Mouse (Mus musculus): ENCODE data around the gene Gm17660.

The Gm17660 gene

DNA sequence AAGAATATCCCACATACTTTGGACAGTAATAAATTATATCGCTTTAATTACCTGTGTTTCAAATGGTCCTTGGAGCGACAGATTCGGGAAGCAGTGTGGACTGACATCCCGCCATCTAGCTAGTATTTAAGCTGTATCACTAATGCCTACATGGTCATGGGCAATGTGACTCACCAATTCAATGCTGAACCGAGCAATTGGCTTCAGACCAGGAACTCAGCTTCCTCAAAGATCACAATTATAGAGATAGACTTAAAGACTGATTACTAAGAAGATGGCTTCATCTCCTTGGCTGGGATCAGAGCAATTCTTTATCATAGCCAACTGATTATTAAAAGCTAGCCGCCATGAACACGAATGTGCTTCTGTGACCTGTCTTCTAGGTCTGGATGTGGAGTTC is at the start of gene Gm17660:
TSS of gene Gm17660 (minus strand) at position 101 of the 400 bp plus-strand sequence.
- WGBS, result 91% methylated on average over 7 of the region's 7 CpGs

GRCm38 (mm10) chr5:104126561-104127320 is 49.3 kb upstream of the Gm17660 start:
- WGBS, result 67% methylated on average over 12 of the region's 12 CpGs

DNA sequence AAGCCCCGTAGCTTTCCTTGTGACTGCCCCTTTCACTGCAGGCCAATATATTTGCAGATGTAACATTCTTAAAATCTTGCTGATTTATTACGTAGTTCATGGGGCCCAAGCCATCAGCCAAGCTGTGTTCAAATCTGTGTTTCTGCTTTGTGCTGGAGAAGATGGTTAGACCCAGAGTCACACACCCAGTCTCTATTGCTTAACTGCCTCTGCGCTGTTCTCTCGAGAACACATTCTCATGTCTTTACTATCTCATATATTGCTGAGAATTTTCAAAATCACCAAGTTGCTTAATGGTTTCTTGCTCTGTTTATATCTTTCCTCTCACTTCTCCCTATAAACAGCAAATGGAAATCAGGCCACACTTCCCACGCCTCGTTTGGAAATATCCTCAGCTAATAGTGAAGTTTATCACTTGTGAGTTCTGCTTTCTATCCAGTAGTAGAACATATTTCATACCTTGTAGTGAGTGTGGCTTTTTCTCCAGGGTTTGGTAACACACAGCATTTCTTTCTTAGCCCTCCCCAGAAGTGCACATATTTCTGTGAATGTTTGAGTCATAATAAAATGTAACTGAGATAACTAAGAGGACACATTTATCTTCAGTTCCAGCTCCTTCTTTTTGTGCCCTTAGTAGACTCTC is 46.7 kb upstream of the Gm17660 start:
- 68% methylated on average over 6 of the region's 6 CpGs for WGBS

DNA sequence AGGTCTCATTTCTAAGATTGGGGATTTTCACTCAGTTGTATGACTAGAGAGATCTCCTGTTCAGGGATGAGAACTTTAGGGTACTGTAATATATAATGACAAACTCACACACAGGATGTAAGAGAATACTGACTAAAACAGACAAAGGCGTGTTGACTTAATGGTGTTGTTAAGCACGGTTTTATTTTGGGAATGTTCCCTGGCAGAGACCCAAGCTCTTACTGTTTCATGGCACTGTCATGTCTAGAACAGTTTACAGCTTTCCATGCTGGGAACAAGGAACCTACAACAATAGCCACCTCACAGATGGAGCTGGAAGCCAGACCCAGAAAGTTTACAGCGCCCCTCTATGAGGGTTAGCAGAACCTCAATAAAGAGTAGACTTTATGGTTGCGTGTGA is 38.5 kb upstream of the Gm17660 start:
- WGBS, result 58% methylated on average over 4 of the region's 4 CpGs

GRCm38 (mm10) chr5:104115118-104115517 is 37.7 kb upstream of the Gm17660 start:
- 32% methylated on average over 14 of the region's 14 CpGs for WGBS

DNA sequence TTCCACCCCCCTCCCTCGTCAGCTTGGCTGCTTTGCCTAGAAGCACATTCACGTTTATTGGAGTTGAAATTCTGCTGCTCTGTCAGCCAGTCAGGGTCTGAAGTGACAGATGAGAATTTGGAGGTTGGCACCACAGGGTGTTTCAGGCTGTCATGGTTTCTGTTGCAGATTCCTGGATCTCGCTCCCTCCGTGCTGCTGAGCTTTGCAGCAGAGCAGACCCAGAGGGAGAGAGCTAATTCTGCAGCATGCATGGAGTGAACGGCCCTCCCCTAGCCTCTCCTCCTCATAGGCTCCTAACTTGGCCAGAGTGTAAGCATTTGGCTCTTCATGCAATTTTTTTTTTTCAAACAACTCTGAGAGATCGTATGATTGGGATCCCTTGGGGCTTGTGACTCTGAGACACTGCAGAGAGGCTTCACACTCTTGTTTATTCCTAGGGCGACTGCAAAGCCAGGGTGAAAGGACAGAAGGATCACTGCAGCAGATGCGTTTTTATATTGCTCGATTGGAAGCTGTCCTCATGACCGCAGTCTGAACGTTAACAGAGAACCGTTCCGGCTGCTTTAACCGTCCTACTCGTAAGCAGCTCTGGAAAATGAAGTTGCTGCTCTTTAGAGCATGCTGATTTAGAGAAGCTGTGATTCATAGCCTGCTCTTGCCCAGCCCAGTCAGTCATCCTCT is 36.2 kb upstream of the Gm17660 start, which contains the start of gene Sparcl1:
TSS of gene Sparcl1 (minus strand) at position 243 of the 682 bp plus-strand sequence.
- WGBS, result 7% methylated on average over 15 of the region's 15 CpGs

DNA sequence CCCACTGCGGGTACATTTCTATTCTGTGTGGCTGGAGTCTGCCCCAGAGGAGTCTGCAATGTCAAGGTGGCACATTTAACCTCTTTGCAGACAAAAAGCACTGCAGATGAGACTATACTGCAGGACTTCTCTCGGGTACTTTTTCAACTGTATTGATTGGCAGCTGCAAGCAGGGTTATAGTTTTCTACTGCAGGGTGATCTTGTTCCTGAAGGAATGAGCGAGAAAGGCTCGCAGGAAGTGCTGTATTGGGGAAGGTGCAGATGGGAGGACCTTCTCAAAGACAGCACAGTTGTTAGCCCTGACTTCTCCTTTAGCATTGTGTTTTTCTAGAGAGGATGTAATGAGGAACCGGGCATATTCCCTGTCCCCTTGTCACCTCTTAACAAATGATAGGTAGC is 35.1 kb upstream of the Gm17660 start:
- WGBS, result 12% methylated on average over 5 of the region's 5 CpGs

DNA sequence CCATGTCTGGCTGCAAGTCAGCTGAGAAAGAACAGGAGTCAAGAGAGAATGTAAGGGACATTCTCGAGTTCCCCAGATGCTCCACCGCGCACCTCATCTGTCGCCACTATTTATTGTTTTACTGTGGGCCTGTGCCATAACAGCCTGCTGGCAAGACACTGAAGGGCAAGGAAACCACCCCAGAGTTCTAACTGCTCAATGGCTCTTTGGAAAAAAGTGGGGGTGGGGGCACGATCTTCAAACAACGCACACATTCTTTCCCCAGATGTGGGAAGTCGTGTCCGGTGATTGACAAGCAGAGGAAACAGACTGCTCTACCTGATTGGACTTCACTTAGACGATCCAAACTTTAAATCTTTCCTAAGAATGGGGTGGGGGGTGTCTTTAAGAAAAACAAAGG is 34.6 kb upstream of the Gm17660 start:
- 12% methylated on average over 9 of the region's 9 CpGs for WGBS

DNA sequence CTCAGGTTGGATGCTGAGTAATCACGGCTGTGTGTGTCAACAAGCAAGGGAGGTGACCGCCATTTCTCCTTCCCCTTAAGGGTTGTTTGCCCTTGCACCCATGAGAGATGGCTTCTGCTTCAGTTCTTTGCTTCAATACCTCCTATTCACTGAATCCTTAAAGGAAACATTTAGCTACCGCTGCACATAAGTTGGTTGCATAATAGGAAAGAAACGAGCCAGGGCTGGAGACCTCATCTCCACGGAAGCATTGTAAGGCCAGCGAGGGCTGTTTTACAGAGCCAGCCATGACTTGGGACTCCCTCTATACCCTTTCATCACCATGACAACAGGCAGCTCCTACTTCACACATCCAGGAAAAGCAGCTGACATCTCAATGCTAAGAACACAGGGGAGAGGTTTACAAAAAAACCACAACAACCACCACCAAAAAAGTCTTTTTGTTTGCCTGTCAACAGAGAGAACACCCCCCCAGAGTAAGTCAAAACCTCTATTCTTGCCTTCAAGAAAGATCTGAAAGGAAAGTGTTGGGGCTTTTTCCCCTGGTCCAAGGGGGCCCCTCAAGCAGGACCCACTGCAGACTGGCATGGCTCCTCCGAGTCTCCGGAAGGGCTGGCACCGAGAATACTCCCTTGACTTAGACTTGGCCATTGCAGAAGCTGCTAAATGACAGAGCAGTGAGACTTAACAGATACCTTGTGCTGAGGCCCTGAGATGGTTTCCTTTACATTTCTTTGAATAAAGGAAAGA is 32.9 kb upstream of the Gm17660 start:
- WGBS, result 11% methylated on average over 9 of the region's 9 CpGs

- 20% methylated on average over 3 of the region's 3 CpGs for WGBS
These were observed 32.1 kb upstream of the Gm17660 start for GRCm38 (mm10) chr5:104109516-104109915.

DNA sequence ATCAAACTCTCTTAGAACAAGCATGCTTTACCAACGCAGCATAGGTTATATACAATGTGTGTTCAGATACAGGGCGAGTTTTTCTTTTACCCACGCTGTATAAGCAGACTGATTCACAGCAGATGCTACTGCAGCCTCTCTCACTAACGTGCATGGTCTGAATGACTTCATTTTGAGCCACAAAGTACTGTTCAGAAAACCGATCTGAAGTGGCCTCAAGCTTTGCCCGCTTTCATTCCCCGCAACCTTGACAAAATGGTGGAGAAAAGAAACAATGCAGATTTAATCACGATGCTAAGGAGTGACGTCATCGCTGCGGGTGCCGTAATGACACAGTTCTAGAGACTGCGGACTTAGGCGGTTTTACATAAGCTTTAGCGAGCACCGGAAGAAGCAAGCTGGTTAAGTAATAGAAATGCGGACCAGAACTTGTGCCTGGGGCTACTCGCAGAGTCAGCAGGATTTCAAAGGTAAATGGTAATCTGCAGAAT is 31.5 kb upstream of the Gm17660 start:
- 4% methylated on average over 18 of the region's 18 CpGs for WGBS

DNA sequence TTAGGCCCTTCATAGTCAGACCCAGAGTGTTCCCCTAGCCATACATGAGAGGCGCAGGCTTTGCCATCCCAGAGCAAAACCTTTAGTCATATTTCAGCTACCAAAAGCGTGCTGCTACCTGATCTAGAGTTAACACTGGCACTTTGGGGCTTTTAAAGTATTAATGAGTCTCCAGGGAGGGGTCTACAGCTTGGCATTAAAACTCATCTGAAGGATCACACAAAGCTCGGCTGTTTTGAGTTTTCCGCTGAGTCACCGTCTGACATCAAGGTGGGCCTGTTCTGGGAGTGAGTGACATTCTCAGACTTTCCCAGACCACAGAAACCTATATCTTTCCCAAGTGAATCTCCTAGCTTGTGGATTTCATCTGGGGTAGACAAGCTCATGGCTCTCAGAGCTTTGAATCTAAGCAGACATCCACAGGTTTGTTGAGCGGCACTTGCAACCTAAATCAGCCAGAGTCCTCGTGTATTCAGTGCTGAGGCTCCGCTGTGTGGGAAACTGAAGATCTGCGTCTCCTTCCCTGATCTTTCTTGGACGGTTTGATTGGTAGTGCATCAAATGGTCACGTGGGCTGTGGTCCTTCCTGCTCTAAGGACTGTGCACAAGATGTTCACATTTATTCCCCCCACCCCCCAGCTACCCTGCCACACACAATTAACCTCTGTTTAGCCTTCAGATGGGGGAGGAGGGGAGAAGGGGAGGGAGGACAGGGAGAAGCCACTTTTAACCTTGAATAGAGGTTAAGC is 30.9 kb upstream of the Gm17660 start:
- WGBS, result 34% methylated on average over 11 of the region's 11 CpGs

GRCm38 (mm10) chr5:104104111-104104510 is 26.7 kb upstream of the Gm17660 start:
- WGBS, result 56% methylated on average over 2 of the region's 2 CpGs

DNA sequence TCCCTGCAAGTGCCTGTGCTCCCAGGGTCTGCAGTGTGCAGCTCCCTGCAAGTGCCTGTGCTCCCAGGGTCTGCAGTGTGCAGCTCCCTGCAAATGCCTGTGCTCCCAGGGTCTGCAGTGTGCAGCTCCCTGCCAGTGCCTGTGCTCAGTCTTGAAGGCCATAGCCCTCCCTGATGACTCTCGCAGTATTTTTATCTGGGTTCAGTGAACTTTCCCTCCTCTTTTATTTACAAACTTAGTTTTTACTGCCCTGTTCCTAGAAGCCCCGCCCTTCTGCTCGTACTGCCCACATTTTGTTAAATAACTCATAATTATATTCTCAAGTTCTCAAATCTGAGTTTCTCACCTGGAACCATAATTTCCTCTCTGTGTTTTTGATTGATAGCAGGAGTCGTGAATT is 25.8 kb upstream of the Gm17660 start:
- WGBS, result 73% methylated on average over 4 of the region's 4 CpGs

- 45% methylated on average over 10 of the region's 10 CpGs for WGBS
These were observed 24.5 kb upstream of the Gm17660 start for GRCm38 (mm10) chr5:104101678-104102531.

DNA sequence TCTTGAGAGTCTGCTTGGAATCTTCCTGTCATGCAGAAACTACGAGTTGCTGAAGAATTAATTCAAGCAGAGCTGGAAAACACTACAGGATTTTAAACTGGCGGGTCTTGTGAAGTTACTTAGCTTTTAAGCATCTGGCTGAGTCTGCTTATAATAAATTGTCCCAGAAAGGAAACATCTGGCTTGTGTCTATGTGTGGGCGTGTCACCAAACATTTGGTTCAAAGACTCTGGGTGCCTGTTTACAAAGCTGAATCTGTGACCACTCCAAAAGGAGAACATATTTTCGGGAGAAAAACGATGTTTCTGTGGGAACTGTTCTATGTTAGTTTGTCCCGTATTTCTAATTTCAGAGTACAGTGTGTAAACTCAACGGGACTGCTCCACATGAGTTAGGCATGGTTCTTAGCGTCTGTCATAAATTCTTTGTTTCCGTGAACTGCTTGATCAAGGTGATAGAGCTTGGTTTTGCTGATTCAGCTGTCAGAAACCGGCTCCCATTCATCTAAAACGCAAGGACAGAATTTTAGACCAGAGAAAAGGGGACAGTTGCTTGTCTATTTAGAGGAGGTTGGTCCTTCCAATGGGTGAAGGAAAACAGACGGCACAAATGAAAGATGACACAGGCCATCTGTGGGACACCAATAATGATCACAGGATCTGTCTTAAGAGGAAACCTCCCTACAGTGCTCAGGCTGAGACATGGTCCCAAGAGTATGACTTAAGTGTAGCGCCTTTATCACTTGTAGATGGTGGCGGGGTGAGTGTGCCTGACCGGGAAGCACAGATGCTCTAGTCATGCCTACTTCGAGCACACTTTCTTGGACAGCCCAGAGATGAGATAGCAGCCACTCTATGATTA is 18.9 kb upstream of the Gm17660 start:
- 47% methylated on average over 16 of the region's 16 CpGs for WGBS

DNA sequence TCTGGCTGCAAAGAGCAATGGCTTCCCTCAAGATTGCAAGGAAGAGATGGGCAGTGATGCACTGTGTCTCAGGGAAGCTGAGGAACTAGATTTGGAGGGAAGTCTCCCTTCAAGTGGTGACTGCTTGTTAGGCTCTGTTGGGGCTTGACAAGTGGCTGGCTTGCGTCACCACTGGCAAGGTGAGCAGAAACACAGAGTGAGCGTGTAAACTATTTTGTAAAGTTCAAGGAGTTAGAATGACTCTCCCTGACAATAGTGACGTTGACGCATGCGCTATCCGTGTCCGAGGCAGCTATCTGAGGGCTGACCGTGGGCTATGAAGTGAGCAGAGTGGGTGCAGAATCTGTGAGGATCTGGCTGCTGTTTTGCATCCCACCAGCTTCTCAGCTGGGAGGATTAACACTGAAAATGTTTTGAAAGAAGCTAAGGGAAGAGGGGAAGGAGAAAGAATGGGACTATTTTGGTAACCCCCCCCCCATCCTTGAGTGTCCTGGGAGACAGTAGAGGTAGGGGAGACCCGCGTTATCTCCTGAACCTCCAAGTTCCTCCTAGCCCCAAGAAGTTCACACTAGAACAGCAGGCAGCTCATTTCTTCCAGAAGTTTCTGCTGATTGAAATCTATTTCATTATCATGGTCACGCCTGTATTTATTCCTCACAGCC is 18.1 kb upstream of the Gm17660 start:
- 61% methylated on average over 11 of the region's 11 CpGs for WGBS

DNA sequence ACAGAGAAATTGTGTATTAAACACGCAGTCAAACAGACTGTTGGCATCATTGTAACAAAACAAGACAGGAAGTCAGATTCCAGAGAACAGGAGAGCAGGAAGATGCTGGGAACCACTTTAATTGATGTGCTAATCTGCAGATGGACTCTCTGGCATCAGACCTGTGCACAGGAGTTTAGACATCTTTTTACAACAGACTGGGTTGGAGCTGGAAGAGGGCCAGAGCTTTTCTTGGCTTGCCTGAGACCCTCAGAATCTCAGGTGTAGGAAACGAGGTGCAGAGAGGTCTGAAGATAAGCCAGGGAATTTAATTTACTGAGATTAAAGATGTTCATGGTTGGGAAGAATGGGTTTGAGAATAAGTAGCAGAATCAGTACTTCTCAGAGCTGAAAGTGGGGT is 12.3 kb upstream of the Gm17660 start:
- WGBS, result 65% methylated on average over 2 of the region's 2 CpGs

DNA sequence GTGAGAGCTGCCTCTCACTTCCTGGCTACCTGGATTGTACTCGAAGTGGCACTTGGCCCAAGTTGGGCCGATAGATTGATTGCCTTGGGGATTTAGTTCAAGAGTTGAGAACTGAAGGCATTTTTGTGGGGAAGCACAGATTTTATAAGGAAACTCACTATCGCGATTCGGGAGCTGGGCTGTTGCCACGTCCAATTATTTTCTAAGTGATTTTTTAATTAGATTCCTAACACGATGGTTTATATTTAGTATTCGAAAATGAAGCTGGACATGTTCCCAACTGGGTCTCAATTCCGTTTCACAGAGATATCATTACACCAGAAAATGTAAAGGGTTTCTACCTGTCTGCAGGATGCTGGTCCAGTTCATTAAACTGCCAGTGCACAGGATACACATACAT is 8.0 kb upstream of the Gm17660 start:
- 57% methylated on average over 9 of the region's 9 CpGs for WGBS

Data from cerebral cortex, adult 2 months (tissue).